Mouse (Mus musculus): ENCODE data around the gene Hs6st3.

Gene Hs6st3

GRCm38 (mm10) chr14:119908032-119908675 lies 770.0 kb downstream of the Hs6st3 start:
- in situ Hi-C loops (cut with MboI): no loop called here

- in situ Hi-C loops (cut with MboI): no loop called here
Measured at GRCm38 (mm10) chr14:119914508-119914907, 776.4 kb downstream of the Hs6st3 start.

- in situ Hi-C loops (cut with MboI): no loop called here
Measured at GRCm38 (mm10) chr14:119918281-119919034, 780.3 kb downstream of the Hs6st3 start.

- in situ Hi-C loops (cut with MboI): no loop called here
Measured at GRCm38 (mm10) chr14:119919177-119919576, 781.0 kb downstream of the Hs6st3 start.
